Mouse (Mus musculus) E14TG2a.4 (cell line): ENCODE measurements at regions not wholly inside any gene's neighbourhood (a gene's known extent, or its start where the extent isn't known, plus 50 kb on each side); places are given as distances from the start of the nearest gene placed in this dataset.

Experiments
- CTCF ChIP-seq: conservative IDR thresholded peaks from 2 replicates; pipeline ENCODE4 v1.5.1; 2014; ENCODE audit warnings: low read length
- NANOG ChIP-seq: IDR thresholded peaks from 2 replicates; pipeline ENCODE4 v1.6.1; 2014; ENCODE audit warnings: borderline replicate concordance, low read length, mixed read lengths
- POU5F1 ChIP-seq: IDR thresholded peaks from 2 replicates; pipeline ENCODE4 v1.6.1; 2014; ENCODE audit warnings: low read length, borderline replicate concordance

DNA sequence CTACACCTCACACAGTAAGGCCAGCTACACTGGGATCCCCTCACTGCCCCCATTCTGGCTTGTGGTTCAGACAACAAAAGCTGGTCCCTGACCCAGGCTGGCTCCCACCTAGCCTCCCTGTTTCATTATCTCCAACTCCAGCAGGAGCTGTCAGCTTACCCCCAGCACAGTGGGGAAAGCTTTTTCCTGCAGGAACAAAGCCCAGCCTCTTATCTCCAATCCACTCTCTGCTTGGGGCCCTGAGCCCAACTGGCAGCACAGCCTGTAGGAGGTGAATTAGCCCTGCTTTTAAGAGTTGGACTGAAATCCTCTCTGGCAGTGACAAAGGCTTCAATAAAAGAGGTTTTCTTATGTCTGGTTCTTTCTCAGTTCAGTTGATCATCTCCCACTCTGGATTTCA lies 138.7 kb downstream of the Cep170 start:
- TF ChIP-seq CTCF = no peak
- no peak for TF ChIP-seq NANOG
- no peak for TF ChIP-seq POU5F1
